Mouse (Mus musculus) heart, embryonic 16.5 days (tissue): ENCODE results near the gene Nkain2. TPM values are rescaled to one million over a fixed set of nuclear protein-coding genes. Genes with fewer than 3 reads are reported as not detected.

Experiments used
- ATAC-seq: fragments of 200-750 bp; cut with Nextera tagmentation; replicated peaks from 2 replicates; pipeline ENCODE4 v1.8.0; 2017; ENCODE audit warnings: moderate number of reproducible peaks; ENCODE audit not compliant: insufficient read depth, low FRiP score; ENCODE audit errors: extremely low read depth
- H3K27ac ChIP-seq: fragments of 300-500 bp; sonication (generic); 2 replicates; pipeline ENCODE4 v1.5.1; 2014; ENCODE audit warnings: mild to moderate bottlenecking, low read length, control low read depth, moderate library complexity
- H3K27me3 ChIP-seq: fragments of 300-500 bp; sonication (generic); 2 replicates; pipeline ENCODE4 v1.6.1; 2014; ENCODE audit warnings: low read length, mixed read lengths; ENCODE audit not compliant: control insufficient read depth, insufficient read depth
- H3K36me3 ChIP-seq: fragments of 300-500 bp; sonication (generic); 2 replicates; pipeline ENCODE4 v1.6.1; 2014; ENCODE audit not compliant: control insufficient read depth, insufficient read depth
- H3K4me1 ChIP-seq: fragments of 300-500 bp; sonication (generic); 2 replicates; pipeline ENCODE4 v1.6.1; 2014; ENCODE audit warnings: low read length, mixed read lengths; ENCODE audit not compliant: control insufficient read depth, insufficient read depth
- H3K4me2 ChIP-seq: fragments of 300-500 bp; sonication (generic); 2 replicates; pipeline ENCODE4 v1.6.1; 2014; ENCODE audit warnings: low read depth, mild to moderate bottlenecking, control low read depth, low read length
- H3K4me3 ChIP-seq: fragments of 300-500 bp; sonication (generic); 2 replicates; pipeline ENCODE4 v1.5.1; 2014; ENCODE audit warnings: mild to moderate bottlenecking, control low read depth, low read length
- H3K9ac ChIP-seq: fragments of 300-500 bp; sonication (generic); 2 replicates; pipeline ENCODE4 v1.6.1; 2014; ENCODE audit warnings: low read length, control low read depth
- H3K9me3 ChIP-seq: fragments of 300-500 bp; sonication (generic); replicated peaks from 2 replicates; pipeline ENCODE4 v1.6.1; 2016; ENCODE audit warnings: low read length; ENCODE audit not compliant: control insufficient read depth
- WGBS: fragments of 180-500 bp; shearing (Covaris S2); extraction: QIAGEN DNeasy Blood & Tissue Kit; methylation state at CpG from one replicate; pipeline ENCODE4 v1.1.7; 2014; 5-methylcytosine and 5-hydroxymethylcytosine counted together
- polyA plus RNA-seq: library from polyadenylated mRNA; unstranded; fragments of >200 nt; fragmentation: Nextera tagmentation; extraction: Ambion mirVana; gene quantifications from 2 replicates; pipeline ENCODE4 v1.2.1, GENCODE M21; 2015

The Nkain2 gene
- polyA plus RNA-seq, 1 experiment from 2014 or later = 0.49 TPM

DNA sequence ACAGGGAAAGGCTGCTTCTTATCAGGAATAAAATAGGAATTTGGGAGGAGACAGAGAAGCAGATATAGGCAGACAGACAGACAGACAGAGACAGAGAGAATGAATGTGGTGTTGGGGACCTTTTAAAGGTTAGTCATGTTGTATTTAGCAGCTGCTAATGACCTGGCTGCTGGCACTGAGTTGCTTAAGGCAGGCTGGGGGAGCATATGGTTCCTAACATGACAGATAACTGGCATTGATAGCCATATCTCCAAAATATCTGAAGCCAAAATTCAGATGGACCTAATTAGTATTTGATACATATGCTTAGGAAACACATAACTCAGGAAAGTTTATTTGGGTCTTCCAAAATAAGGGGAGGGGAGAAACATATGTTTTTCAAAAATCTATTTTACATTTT is 285.8 kb downstream of the Nkain2 start:
- Histone ChIP-seq H3K36me3 (no peaks in the 10 kb centered on the region), H3K9me3 (no peaks in the 10 kb centered on the region; the same call in 1 of the 2 replicates), H3K4me3 (no peak overlapping the region)

GRCm38 (mm10) chr10:32602798-32603197 is 287.5 kb downstream of the Nkain2 start:
- H3K27me3 ChIP-seq = no peaks in the 10 kb centered on the region
- H3K27ac ChIP-seq = no peak overlapping the region
- ATAC-seq = no peak
- no peaks in the 10 kb centered on the region for H3K36me3 ChIP-seq
- H3K4me3 ChIP-seq = no peak overlapping the region
- H3K4me1 ChIP-seq = no peaks in the 10 kb centered on the region
- no peak overlapping the region for H3K9ac ChIP-seq
- no peaks in the 10 kb centered on the region; the same call in 1 of the 2 replicates for H3K9me3 ChIP-seq
- H3K4me2 ChIP-seq = no peak overlapping the region
- 67% methylated on average over 4 of the region's 4 CpGs for WGBS

More for the DNA sequence above, 285.8 kb downstream of the Nkain2 start:
- H3K4me1 ChIP-seq = no peaks in the 10 kb centered on the region
- ATAC-seq = no peak
- no peaks in the 10 kb centered on the region for H3K27me3 ChIP-seq
- H3K4me2 ChIP-seq = no peak overlapping the region
- no peak overlapping the region for H3K27ac ChIP-seq
- H3K9ac ChIP-seq = no peak overlapping the region

GRCm38 (mm10) chr10:32594998-32595397 is 295.3 kb downstream of the Nkain2 start:
- H3K4me1 ChIP-seq = no peaks in the 10 kb centered on the region
- H3K27me3 ChIP-seq = no peaks in the 10 kb centered on the region
- H3K36me3 ChIP-seq = no peaks in the 10 kb centered on the region
- H3K4me2 ChIP-seq = no peak overlapping the region
- no peak overlapping the region for H3K9ac ChIP-seq
- 67% methylated on average over 2 of the region's 2 CpGs for WGBS
- H3K9me3 ChIP-seq = no peaks in the 10 kb centered on the region
- no peak for ATAC-seq
- no peak overlapping the region for H3K27ac ChIP-seq
- no peak overlapping the region for H3K4me3 ChIP-seq

GRCm38 (mm10) chr10:32577276-32577580 is 313.0 kb downstream of the Nkain2 start:
- Histone ChIP-seq H3K27me3 (no peaks in the 10 kb centered on the region), H3K4me2 (no peak overlapping the region), H3K4me1 (no peaks in the 10 kb centered on the region), H3K27ac (no peak overlapping the region), H3K4me3 (no peak overlapping the region), H3K9ac (no peak overlapping the region), H3K36me3 (no peaks in the 10 kb centered on the region), H3K9me3 (no peaks in the 10 kb centered on the region)
- ATAC-seq = no peak
- 54% methylated on average over 3 of the region's 3 CpGs for WGBS

- ATAC-seq = no peak
- H3K27ac ChIP-seq = no peak overlapping the region
- H3K36me3 ChIP-seq = no peaks in the 10 kb centered on the region
- H3K4me2 ChIP-seq = no peak overlapping the region
- no peaks in the 10 kb centered on the region for H3K9me3 ChIP-seq
- no peaks in the 10 kb centered on the region for H3K27me3 ChIP-seq
- no peaks in the 10 kb centered on the region for H3K4me1 ChIP-seq
- WGBS = 53% methylated on average over 2 of the region's 2 CpGs
- H3K9ac ChIP-seq = no peak overlapping the region
- H3K4me3 ChIP-seq = no peak overlapping the region
These were observed 313.5 kb downstream of the Nkain2 start for GRCm38 (mm10) chr10:32576559-32577275.

GRCm38 (mm10) chr10:32557673-32558072 is 332.6 kb downstream of the Nkain2 start:
- Histone ChIP-seq H3K27me3 (no peaks in the 10 kb centered on the region), H3K4me2 (no peak overlapping the region), H3K9me3 (no peaks in the 10 kb centered on the region), H3K4me3 (no peak overlapping the region), H3K9ac (no peak overlapping the region), H3K4me1 (no peaks in the 10 kb centered on the region), H3K36me3 (no peaks in the 10 kb centered on the region), H3K27ac (no peak overlapping the region)
- ATAC-seq = no peak
- 29% methylated on average over 3 of the region's 3 CpGs for WGBS

DNA sequence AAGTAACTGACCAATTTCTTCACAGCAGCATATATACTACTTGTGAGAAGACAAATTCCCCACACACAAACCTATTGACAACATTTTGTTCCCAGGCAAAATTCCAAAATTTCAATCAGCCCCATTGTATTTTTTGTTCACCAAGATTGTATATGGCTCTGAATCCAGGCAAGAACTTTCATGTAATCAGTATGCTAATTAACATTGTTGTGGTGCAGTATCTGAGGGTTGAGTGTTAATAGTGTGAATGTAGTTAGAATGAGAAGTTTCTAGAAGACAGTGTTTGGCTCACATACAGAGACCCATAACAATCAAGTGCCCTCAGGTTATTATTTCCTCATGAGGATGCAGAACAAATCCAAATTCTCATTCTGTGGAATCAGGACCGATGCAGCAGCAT is 354.2 kb downstream of the Nkain2 start:
- no peaks in the 10 kb centered on the region for H3K36me3 ChIP-seq
- no peaks in the 10 kb centered on the region for H3K9me3 ChIP-seq
- no peaks in the 10 kb centered on the region for H3K4me1 ChIP-seq
- no peak overlapping the region for H3K4me3 ChIP-seq
- H3K27ac ChIP-seq = no peak overlapping the region
- no peak overlapping the region for H3K9ac ChIP-seq
- ATAC-seq = no peak
- no peak overlapping the region for H3K4me2 ChIP-seq
- no peaks in the 10 kb centered on the region for H3K27me3 ChIP-seq
- 79% methylated on average over 1 of the region's 1 CpGs for WGBS

DNA sequence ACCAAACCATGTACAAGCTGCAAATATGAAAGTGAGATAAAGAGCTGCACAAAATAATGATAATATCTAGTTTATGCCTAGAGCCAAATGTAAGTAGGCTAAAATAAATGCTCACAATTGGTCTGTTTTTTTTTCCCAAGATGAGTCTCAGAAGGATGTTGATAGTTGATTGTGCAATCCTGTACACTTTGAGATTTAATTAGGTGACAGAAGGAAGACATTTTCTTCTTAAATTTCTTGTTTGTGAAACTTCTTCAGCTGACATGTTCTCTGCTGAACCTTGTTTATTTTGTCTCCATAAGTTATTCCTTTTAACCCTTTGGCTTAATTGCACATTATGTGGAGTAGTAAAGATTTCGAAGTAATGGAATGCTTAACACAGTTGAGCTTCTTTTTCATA is 379.4 kb downstream of the Nkain2 start:
- no peak for ATAC-seq
- Histone ChIP-seq H3K4me2 (no peak overlapping the region), H3K36me3 (no peaks in the 10 kb centered on the region), H3K4me1 (no peaks in the 10 kb centered on the region), H3K27ac (no peak overlapping the region), H3K4me3 (no peak overlapping the region), H3K27me3 (no peaks in the 10 kb centered on the region), H3K9me3 (no peaks in the 10 kb centered on the region), H3K9ac (no peak overlapping the region)
- WGBS = 77% methylated on average over 1 of the region's 1 CpGs

- 64% methylated on average over 1 of the region's 1 CpGs for WGBS
- no peak overlapping the region for H3K27ac ChIP-seq
- H3K4me3 ChIP-seq = no peak overlapping the region
- no peak overlapping the region for H3K4me2 ChIP-seq
- no peaks in the 10 kb centered on the region for H3K4me1 ChIP-seq
- ATAC-seq = no peak
- no peaks in the 10 kb centered on the region for H3K9me3 ChIP-seq
- H3K36me3 ChIP-seq = no peaks in the 10 kb centered on the region
- H3K9ac ChIP-seq = no peak overlapping the region
- no peaks in the 10 kb centered on the region for H3K27me3 ChIP-seq
These were observed 395.6 kb downstream of the Nkain2 start for GRCm38 (mm10) chr10:32494591-32495182.
